Mouse (Mus musculus): ENCODE results near the gene Scand1. TPM values are rescaled to one million over a fixed set of nuclear protein-coding genes. Genes with fewer than 3 reads are reported as not detected.

Gene Scand1
- polyA plus RNA-seq, 1 experiment from 2014 or later: 187 TPM

GRCm38 (mm10) chr2:156291998-156292397 lies 20.5 kb downstream of the Scand1 start:
- TF ChIP-seq CTCF (IDR thresholded peaks at IDR 0.05; ENCODE audit: low read depth): no peak
- Histone ChIP-seq H3K9me3 (ENCODE audit: control insufficient read depth) (no peaks in the 10 kb centered on the region), H3K9ac (ENCODE audit: low read depth, low read length) (no peak overlapping the region), H3K27me3 (replicated peaks; ENCODE audit: control insufficient read depth, insufficient read depth, low read length) (no peaks in the 10 kb centered on the region), H3K4me3 (ENCODE audit: low read depth, low read length) (no peak overlapping the region), H3K4me1 (replicated peaks; ENCODE audit: control insufficient read depth, insufficient read depth, low read length) (0 out of 2 replicates have a peak, but pooled peaks cover 6% of the 10 kb centered on the region), H3K36me3 (ENCODE audit: control insufficient read depth, insufficient read depth) (peaks cover 46% of the 10 kb centered on the region), H3K4me2 (replicated peaks; ENCODE audit: low read depth) (no peak overlapping the region), H3K27ac (ENCODE audit: low read depth, low read length) (no peak overlapping the region)
- WGBS: 83% methylated on average over 1 of the region's 1 CpGs
- ATAC-seq: no peak

- Histone ChIP-seq H3K9ac (ENCODE audit: low read depth, low read length) (no peak overlapping the region), H3K4me1 (replicated peaks; ENCODE audit: control insufficient read depth, insufficient read depth, low read length) (no peaks in the 10 kb centered on the region), H3K4me3 (ENCODE audit: low read depth, low read length) (no peak overlapping the region), H3K4me2 (replicated peaks; ENCODE audit: low read depth) (no peak overlapping the region), H3K27ac (ENCODE audit: low read depth, low read length) (no peak overlapping the region), H3K36me3 (ENCODE audit: control insufficient read depth, insufficient read depth) (peaks cover 45% of the 10 kb centered on the region), H3K27me3 (replicated peaks; ENCODE audit: control insufficient read depth, insufficient read depth, low read length) (no peaks in the 10 kb centered on the region), H3K9me3 (ENCODE audit: control insufficient read depth) (no peaks in the 10 kb centered on the region)
- no peak for ATAC-seq
- 91% methylated on average over 2 of the region's 2 CpGs for WGBS
- no peak for TF ChIP-seq CTCF (IDR thresholded peaks at IDR 0.05; ENCODE audit: low read depth)
Measured at GRCm38 (mm10) chr2:156289552-156290160, 22.8 kb downstream of the Scand1 start.

- Histone ChIP-seq H3K9ac (ENCODE audit: low read depth, low read length) (no peak overlapping the region), H3K27ac (ENCODE audit: low read depth, low read length) (no peak overlapping the region), H3K4me3 (ENCODE audit: low read depth, low read length) (no peak overlapping the region), H3K4me2 (replicated peaks; ENCODE audit: low read depth) (no peak overlapping the region), H3K4me1 (replicated peaks; ENCODE audit: control insufficient read depth, insufficient read depth, low read length) (no peaks in the 10 kb centered on the region), H3K9me3 (ENCODE audit: control insufficient read depth) (no peaks in the 10 kb centered on the region), H3K36me3 (ENCODE audit: control insufficient read depth, insufficient read depth) (peaks cover 45% of the 10 kb centered on the region), H3K27me3 (replicated peaks; ENCODE audit: control insufficient read depth, insufficient read depth, low read length) (no peaks in the 10 kb centered on the region)
- ATAC-seq: no peak
- WGBS: 90% methylated on average over 2 of the region's 2 CpGs
- no peak for TF ChIP-seq CTCF (IDR thresholded peaks at IDR 0.05; ENCODE audit: low read depth)
Measured at GRCm38 (mm10) chr2:156288222-156288621, 24.3 kb downstream of the Scand1 start.

- Histone ChIP-seq H3K27me3 (replicated peaks; ENCODE audit: control insufficient read depth, insufficient read depth, low read length) (no peaks in the 10 kb centered on the region), H3K36me3 (ENCODE audit: control insufficient read depth, insufficient read depth) (peaks cover 46% of the 10 kb centered on the region), H3K9me3 (ENCODE audit: control insufficient read depth) (no peaks in the 10 kb centered on the region), H3K4me1 (replicated peaks; ENCODE audit: control insufficient read depth, insufficient read depth, low read length) (no peaks in the 10 kb centered on the region), H3K9ac (ENCODE audit: low read depth, low read length) (no peak overlapping the region), H3K4me3 (ENCODE audit: low read depth, low read length) (no peak overlapping the region), H3K27ac (ENCODE audit: low read depth, low read length) (no peak overlapping the region), H3K4me2 (replicated peaks; ENCODE audit: low read depth) (no peak overlapping the region)
- WGBS: 98% methylated on average over 4 of the region's 4 CpGs
- ATAC-seq: no peak
- TF ChIP-seq CTCF (IDR thresholded peaks at IDR 0.05; ENCODE audit: low read depth): 0 out of 2 replicates have a peak, but pooled peaks have one; percentile 19
Measured at GRCm38 (mm10) chr2:156286733-156287132, 25.8 kb downstream of the Scand1 start.

GRCm38 (mm10) chr2:156285161-156285560 lies 27.3 kb downstream of the Scand1 start:
- WGBS: 82% methylated on average over 2 of the region's 2 CpGs
- peaks cover 45% of the 10 kb centered on the region for H3K36me3 ChIP-seq (ENCODE audit: control insufficient read depth, insufficient read depth)
- no peak overlapping the region for H3K27ac ChIP-seq (ENCODE audit: low read depth, low read length)

GRCm38 (mm10) chr2:156281227-156281626 lies 31.3 kb downstream of the Scand1 start:
- no peak overlapping the region for H3K9ac ChIP-seq (ENCODE audit: low read depth, low read length)
- 76% methylated on average over 4 of the region's 4 CpGs for WGBS
- no peak overlapping the region for H3K4me2 ChIP-seq (replicated peaks; ENCODE audit: low read depth)
- no peak for TF ChIP-seq CTCF (IDR thresholded peaks at IDR 0.05; ENCODE audit: low read depth)
- H3K4me3 ChIP-seq (ENCODE audit: low read depth, low read length): no peak overlapping the region
- ATAC-seq: no peak
- H3K27me3 ChIP-seq (replicated peaks; ENCODE audit: control insufficient read depth, insufficient read depth, low read length): no peaks in the 10 kb centered on the region
- no peaks in the 10 kb centered on the region for H3K4me1 ChIP-seq (replicated peaks; ENCODE audit: control insufficient read depth, insufficient read depth, low read length)
- no peaks in the 10 kb centered on the region for H3K9me3 ChIP-seq (ENCODE audit: control insufficient read depth)
- peaks cover 28% of the 10 kb centered on the region for H3K36me3 ChIP-seq (ENCODE audit: control insufficient read depth, insufficient read depth)
- no peak overlapping the region for H3K27ac ChIP-seq (ENCODE audit: low read depth, low read length)

More at GRCm38 (mm10) chr2:156285161-156285560, 27.3 kb downstream of the Scand1 start:
- no peaks in the 10 kb centered on the region for H3K9me3 ChIP-seq (ENCODE audit: control insufficient read depth)
- no peaks in the 10 kb centered on the region for H3K4me1 ChIP-seq (replicated peaks; ENCODE audit: control insufficient read depth, insufficient read depth, low read length)
- no peak overlapping the region for H3K4me3 ChIP-seq (ENCODE audit: low read depth, low read length)
- no peak for TF ChIP-seq CTCF (IDR thresholded peaks at IDR 0.05; ENCODE audit: low read depth)
- H3K9ac ChIP-seq (ENCODE audit: low read depth, low read length): no peak overlapping the region
- ATAC-seq: no peak
- no peak overlapping the region for H3K4me2 ChIP-seq (replicated peaks; ENCODE audit: low read depth)
- H3K27me3 ChIP-seq (replicated peaks; ENCODE audit: control insufficient read depth, insufficient read depth, low read length): no peaks in the 10 kb centered on the region
